Comparison of ENCODE assay signal across 23 mouse cellular contexts in genomic region chr2:143502203-143502602, GRCm38 (mm10). TPM values are rescaled to one million over a fixed set of nuclear protein-coding genes. Genes with fewer than 3 reads are reported as not detected.
"Had no signal": no experiment of that assay in that cellular context is flagged by ENCODE, and none has a peak within 500 bp of the region (broad histone marks: within the 10 kb centered on the region; RNA-seq: fewer than 3 reads in every experiment).

No protein-coding gene starts in this region.

- H3K27me3 ChIP-seq: intestine, embryonic 15.5 days; kidney, embryonic 15.5 days; limb, embryonic 13.5 days; liver, embryonic 12.5 days; liver, embryonic 15.5 days; neural tube, embryonic 13.5 days; stomach, embryonic 15.5 days had no signal

- H3K27ac ChIP-seq: intestine, embryonic 15.5 days; kidney, embryonic 15.5 days; limb, embryonic 10.5 days; limb, embryonic 13.5 days; liver, embryonic 12.5 days; liver, embryonic 15.5 days; neural tube, embryonic 13.5 days; stomach, embryonic 15.5 days had no signal

- ATAC-seq: intestine, embryonic 15.5 days; liver, embryonic 12.5 days had no signal

- H3K4me2 ChIP-seq: intestine, embryonic 15.5 days; kidney, embryonic 15.5 days; limb, embryonic 13.5 days; liver, embryonic 12.5 days; liver, embryonic 15.5 days; neural tube, embryonic 13.5 days; stomach, embryonic 15.5 days had no signal

- H3K4me1 ChIP-seq: intestine, embryonic 15.5 days; kidney, embryonic 15.5 days; limb, embryonic 10.5 days; limb, embryonic 13.5 days; liver, embryonic 12.5 days; liver, embryonic 15.5 days; neural tube, embryonic 13.5 days; stomach, embryonic 15.5 days had no signal

- DNase-seq: kidney, adult 11 months; kidney, adult 8-10 months; kidney, postnatal 10 days; kidney, postnatal 36 days; liver; lung, adult 2 months; lung, postnatal 14 days; lung, postnatal 4 days; right cerebral cortex, postnatal 25 days; spleen, adult 18-20 months; thymus, postnatal 36 days had no signal

- H3K9ac ChIP-seq: intestine, embryonic 15.5 days; kidney, embryonic 15.5 days; limb, embryonic 13.5 days; liver, embryonic 12.5 days; liver, embryonic 15.5 days; neural tube, embryonic 13.5 days; stomach, embryonic 15.5 days had no signal

- H3K9me3 ChIP-seq: intestine, embryonic 15.5 days; kidney, embryonic 15.5 days; limb, embryonic 10.5 days; limb, embryonic 13.5 days; liver, embryonic 12.5 days; liver, embryonic 15.5 days; neural tube, embryonic 13.5 days; stomach, embryonic 15.5 days had no signal

- H3K4me3 ChIP-seq: intestine, embryonic 15.5 days; kidney, embryonic 15.5 days; limb, embryonic 10.5 days; limb, embryonic 13.5 days; liver, embryonic 12.5 days; liver, embryonic 15.5 days; myocyte; neural tube, embryonic 13.5 days; stomach, embryonic 15.5 days had no signal

- H3K36me3 ChIP-seq: intestine, embryonic 15.5 days; kidney, embryonic 15.5 days; limb, embryonic 10.5 days; limb, embryonic 13.5 days; liver, embryonic 12.5 days; liver, embryonic 15.5 days; neural tube, embryonic 13.5 days; stomach, embryonic 15.5 days had no signal

RNA-seq across cellular contexts. Expression of gene Pcsk2, which starts 43.8 kb away (rescaled TPM):
- total RNA-seq: megakaryocyte progenitor cell, adult 5-6 weeks; megakaryocyte-erythroid progenitor cell, adult 5-6 weeks; monocyte, adult 5-6 weeks had no signal
